ENCODE assay signal across 32 mouse cellular contexts in genomic region chr4:150114505-150115061, GRCm38 (mm10). TPM values are rescaled to one million over a fixed set of nuclear protein-coding genes. Genes with fewer than 3 reads are reported as not detected.
DNase-seq lines count a peak whose midpoint lies in the region; ATAC-seq and TF ChIP-seq lines count a peak whose summit lies in the region.
"Had no signal": no experiment of that assay in that cellular context is flagged by ENCODE, and none has a peak within 500 bp of the region (broad histone marks: within the 10 kb centered on the region; RNA-seq: fewer than 3 reads in every experiment).

No protein-coding gene starts in this region.

- no peaks in the 10 kb centered on the region for H3K9me3 ChIP-seq in kidney, embryonic 15.5 days (replicated peaks)
- no peaks in the 10 kb centered on the region for H3K9me3 ChIP-seq in intestine, postnatal 0 days (ENCODE audit: control insufficient read depth)
- H3K9me3 ChIP-seq in midbrain, embryonic 10.5 days (replicated peaks) = no peaks in the 10 kb centered on the region
- H3K9me3 ChIP-seq: embryonic facial prominence, embryonic 10.5 days; heart, embryonic 15.5 days; midbrain, embryonic 15.5 days; neural tube, embryonic 13.5 days had no signal

- H3K4me1 ChIP-seq in kidney, embryonic 15.5 days = peaks cover 9% of the 10 kb centered on the region
- H3K4me1 ChIP-seq in intestine, postnatal 0 days (replicated peaks; ENCODE audit: control insufficient read depth, insufficient read depth, low read length) = no peaks in the 10 kb centered on the region
- H3K4me1 ChIP-seq in midbrain, embryonic 10.5 days = peaks cover 14% of the 10 kb centered on the region
- H3K4me1 ChIP-seq: midbrain, embryonic 15.5 days had no signal

- no peak for ATAC-seq in kidney, embryonic 15.5 days (replicated peaks; ENCODE audit: low FRiP score)
- ATAC-seq in intestine, postnatal 0 days = peak; percentile 91
- ATAC-seq: CD4-positive, CD25-positive, alpha-beta regulatory T cell, adult 4 months; forebrain, postnatal 0 days; midbrain, embryonic 15.5 days had no signal

- H3K4me3 ChIP-seq in kidney, embryonic 15.5 days (replicated peaks) = no peak overlapping the region
- no peak overlapping the region for H3K4me3 ChIP-seq in intestine, postnatal 0 days (ENCODE audit: low read depth, low read length)
- no peak overlapping the region for H3K4me3 ChIP-seq in midbrain, embryonic 10.5 days
- H3K4me3 ChIP-seq: embryonic facial prominence, embryonic 10.5 days; heart, embryonic 15.5 days; midbrain, embryonic 15.5 days; neural tube, embryonic 13.5 days had no signal

- WGBS in kidney, embryonic 15.5 days = 88% methylated on average over 26 of the region's 26 CpGs
- WGBS in intestine, postnatal 0 days = 60% methylated on average over 26 of the region's 26 CpGs
- WGBS in midbrain, embryonic 10.5 days = 92% methylated on average over 26 of the region's 26 CpGs

- no peak overlapping the region for H3K9ac ChIP-seq in kidney, embryonic 15.5 days
- no peak overlapping the region for H3K9ac ChIP-seq in intestine, postnatal 0 days (ENCODE audit: low read depth, low read length)
- H3K9ac ChIP-seq: forebrain, postnatal 0 days; heart, embryonic 15.5 days; hindbrain, embryonic 14.5 days; liver, embryonic 14.5 days; lung, embryonic 14.5 days; midbrain, embryonic 15.5 days; neural tube, embryonic 13.5 days had no signal

- H3K36me3 ChIP-seq in kidney, embryonic 15.5 days = no peaks in the 10 kb centered on the region
- no peaks in the 10 kb centered on the region for H3K36me3 ChIP-seq in intestine, postnatal 0 days (ENCODE audit: control insufficient read depth, insufficient read depth)
- H3K36me3 ChIP-seq in midbrain, embryonic 10.5 days = no peaks in the 10 kb centered on the region
- H3K36me3 ChIP-seq: embryonic facial prominence, embryonic 10.5 days; heart, embryonic 15.5 days; midbrain, embryonic 15.5 days; neural tube, embryonic 13.5 days had no signal

- TF ChIP-seq CTCF in intestine, postnatal 0 days (IDR thresholded peaks at IDR 0.05; ENCODE audit: low read depth) = no peak

- no peaks in the 10 kb centered on the region for H3K27me3 ChIP-seq in kidney, embryonic 15.5 days
- H3K27me3 ChIP-seq in intestine, postnatal 0 days (replicated peaks; ENCODE audit: control insufficient read depth, insufficient read depth, low read length) = no peaks in the 10 kb centered on the region
- 0 out of 2 replicates have a peak, but pooled peaks cover 1% of the 10 kb centered on the region for H3K27me3 ChIP-seq in midbrain, embryonic 10.5 days (ENCODE audit: low read depth, poor library complexity, severe bottlenecking)
- H3K27me3 ChIP-seq: heart, embryonic 15.5 days; midbrain, embryonic 15.5 days; neural tube, embryonic 13.5 days had no signal

- no peak overlapping the region for H3K27ac ChIP-seq in kidney, embryonic 15.5 days
- H3K27ac ChIP-seq in intestine, postnatal 0 days (ENCODE audit: low read depth, low read length) = 0 out of 2 replicates have a peak overlapping the region, but pooled peaks have one; percentile 10
- H3K27ac ChIP-seq in midbrain, embryonic 10.5 days (replicated peaks) = no peak overlapping the region
- H3K27ac ChIP-seq: embryonic facial prominence, embryonic 10.5 days; heart, embryonic 15.5 days; hindbrain, embryonic 14.5 days; liver, embryonic 14.5 days; midbrain, embryonic 15.5 days; neural tube, embryonic 13.5 days had no signal

- H3K4me2 ChIP-seq in kidney, embryonic 15.5 days = no peak overlapping the region
- H3K4me2 ChIP-seq in intestine, postnatal 0 days (replicated peaks; ENCODE audit: low read depth) = peak overlapping the region; percentile 21; the same call in 1 of the 2 replicates
- H3K4me2 ChIP-seq: heart, embryonic 15.5 days; hindbrain, embryonic 14.5 days; lung, embryonic 14.5 days; midbrain, embryonic 15.5 days; neural tube, embryonic 13.5 days had no signal

- peak; percentile 52 for DNase-seq in kidney, adult 18-20 months
- peak; percentile 56 to 86 for DNase-seq in kidney, postnatal 25 days
- DNase-seq in spleen, postnatal 10 days (ENCODE audit: low spot score in 2 of 2) = no peak
- DNase-seq in midbrain, embryonic 10.5 days (ENCODE audit: low spot score) = no peak
- no peak for DNase-seq in heart, adult 18-20 months
- DNase-seq: adrenal gland, postnatal 36 days; cerebellum, adult 9-11 months; forebrain, postnatal 0 days; heart, postnatal 36 days; lung, embryonic 14.5 days; retina, postnatal 1 day; right cerebral cortex, postnatal 25 days; thymus, adult 18-20 months; thymus, postnatal 4 days had no signal

RNA-seq across cellular contexts. Expression of gene Slc2a5, which starts 4.5 kb away (rescaled TPM):
- 1.6 and 2.7 TPM in 2 replicates for polyA plus RNA-seq in kidney, embryonic 15.5 days (2015; fragmentation: Nextera tagmentation; extraction: Ambion mirVana)
- 23.8 and 26.9 TPM in 2 replicates for polyA plus RNA-seq in intestine, postnatal 0 days (2015; fragmentation: Nextera tagmentation; extraction: Ambion mirVana)
- 1.3 and 1.8 TPM in 2 replicates for polyA plus RNA-seq in midbrain, embryonic 10.5 days (2016; fragmentation: Nextera tagmentation; extraction: Ambion mirVana)
- under 1 TPM in 1 of 2 experiments, not detected in 1; 0.41 TPM for total RNA-seq in heart, adult 18-20 months (2021)
- total RNA-seq: megakaryocyte-erythroid progenitor cell, adult 5-6 weeks had no signal
- polyA plus RNA-seq: CD4-positive, CD25-positive, alpha-beta regulatory T cell, adult 4 months had no signal

RNA-seq across cellular contexts. Expression of gene Gpr157, which starts 27.4 kb away (rescaled TPM):
- polyA plus RNA-seq in kidney, embryonic 15.5 days (2015; fragmentation: Nextera tagmentation; extraction: Ambion mirVana) = 0.51 and 0.53 TPM in 2 replicates
- 2.5 and 3.2 TPM in 2 replicates for polyA plus RNA-seq in intestine, postnatal 0 days (2015; fragmentation: Nextera tagmentation; extraction: Ambion mirVana)
- polyA plus RNA-seq in midbrain, embryonic 10.5 days (2016; fragmentation: Nextera tagmentation; extraction: Ambion mirVana) = 0.60 and 0.62 TPM in 2 replicates
- 10 to 100 TPM; 36.5 to 43.7 TPM for total RNA-seq in heart, adult 18-20 months (2021)

RNA-seq across cellular contexts. Expression of gene Slc2a7, which starts 34.2 kb away (rescaled TPM):
- polyA plus RNA-seq in kidney, embryonic 15.5 days (2015; fragmentation: Nextera tagmentation; extraction: Ambion mirVana) = not detected in 2 replicates
- 7.0 and 8.2 TPM in 2 replicates for polyA plus RNA-seq in intestine, postnatal 0 days (2015; fragmentation: Nextera tagmentation; extraction: Ambion mirVana)
- not detected in 2 replicates for polyA plus RNA-seq in midbrain, embryonic 10.5 days (2016; fragmentation: Nextera tagmentation; extraction: Ambion mirVana)
- not detected for total RNA-seq in heart, adult 18-20 months (2021)
- total RNA-seq: adrenal gland, adult 18-20 months; adrenal gland, postnatal 36 days; forebrain, postnatal 0 days; gastrocnemius, postnatal 4 days; heart, postnatal 36 days; left cerebral cortex, postnatal 25 days; megakaryocyte-erythroid progenitor cell, adult 5-6 weeks had no signal
- polyA plus RNA-seq: CD4-positive, CD25-positive, alpha-beta regulatory T cell, adult 4 months; cortical plate, adult 2 months; embryonic facial prominence, embryonic 10.5 days; forebrain, postnatal 0 days; heart, embryonic 15.5 days; hindbrain, embryonic 14.5 days; intestine, embryonic 14.5 days; limb, embryonic 14.5 days; lung, embryonic 14.5 days; midbrain, embryonic 15.5 days; neural tube, embryonic 13.5 days; spleen, adult 2 months; stomach, embryonic 14.5 days had no signal

Comparison
In these comparisons a context has a peak if more than half of its experiments do, and no peak if none do; other contexts are left out.
1. DNase-seq: peak in kidney, adult 18-20 months (single experiment) and kidney, postnatal 25 days (2 of 2); none in spleen, postnatal 10 days (0 of 2), midbrain, embryonic 10.5 days (single experiment) and heart, adult 18-20 months (0 of 2).